In the genomic region with DNA sequence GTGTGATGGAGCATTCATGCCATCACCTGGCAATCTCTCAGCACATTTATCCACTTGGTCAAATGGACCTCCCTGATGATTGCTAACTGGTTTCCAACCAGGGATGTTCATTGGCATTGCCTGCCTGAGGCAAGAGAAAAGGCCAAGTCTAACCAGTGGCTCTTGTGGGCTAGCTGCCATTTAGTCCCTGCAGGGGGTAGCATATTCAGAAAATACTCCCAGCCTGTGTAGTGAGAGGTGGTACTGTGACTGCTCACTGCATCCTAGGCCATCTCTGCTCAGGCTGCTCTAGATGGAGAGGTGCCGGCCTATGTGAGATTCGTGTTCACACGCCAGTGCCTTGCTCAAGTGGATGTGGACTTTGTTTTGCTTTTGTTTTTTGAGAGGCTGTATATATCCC, we compare ENCODE assay signal across 22 mouse cellular contexts. TPM values are rescaled to one million over a fixed set of nuclear protein-coding genes. Genes with fewer than 3 reads are reported as not detected.
"Had no signal": no experiment of that assay in that cellular context is flagged by ENCODE, and none has a peak within 500 bp of the region (broad histone marks: within the 10 kb centered on the region; RNA-seq: fewer than 3 reads in every experiment).

No protein-coding gene starts in this region.

- DNase-seq: kidney, postnatal 4 days; liver; liver, embryonic 13.5 days; liver, postnatal 0 days; lung, postnatal 14 days; right cerebral cortex, postnatal 14 days; thymus, adult 2 months; thymus, postnatal 25 days had no signal

- H3K4me3 ChIP-seq: limb, embryonic 12.5 days; liver, embryonic 13.5 days; lung, embryonic 15.5 days; megakaryocyte, embryonic 14.5 days; midbrain, embryonic 12.5 days; neural tube, embryonic 13.5 days; stomach, embryonic 15.5 days had no signal

- ATAC-seq: liver, postnatal 0 days; midbrain, embryonic 16.5 days had no signal

- H3K27ac ChIP-seq: limb, embryonic 12.5 days; liver, embryonic 13.5 days; lung, embryonic 15.5 days; macrophage; midbrain, embryonic 12.5 days; neural tube, embryonic 13.5 days; stomach, embryonic 15.5 days had no signal

- H3K4me1 ChIP-seq: limb, embryonic 12.5 days; liver, embryonic 13.5 days; lung, embryonic 15.5 days; stomach, embryonic 15.5 days had no signal

- H3K27me3 ChIP-seq: limb, embryonic 12.5 days; liver, embryonic 13.5 days; lung, embryonic 15.5 days; midbrain, embryonic 12.5 days; neural tube, embryonic 13.5 days; stomach, embryonic 15.5 days had no signal

RNA-seq across cellular contexts. Expression of a gene that starts 5.7 kb away (rescaled TPM):
- polyA plus RNA-seq: macrophage had no signal

RNA-seq across cellular contexts. Expression of a gene that starts 30.0 kb away (rescaled TPM):
- polyA plus RNA-seq: macrophage; spleen, adult 2 months had no signal

RNA-seq across cellular contexts. Expression of a gene that starts 38.0 kb away (rescaled TPM):
- total RNA-seq: layer of hippocampus, adult 8-10 months; layer of hippocampus, postnatal 25 days; left cerebral cortex, adult 8-10 months; left cerebral cortex, postnatal 25 days had no signal
- polyA plus RNA-seq: kidney, embryonic 16.5 days; limb, embryonic 12.5 days; liver, embryonic 13.5 days; liver, postnatal 0 days; lung, embryonic 15.5 days; macrophage; midbrain, embryonic 12.5 days; midbrain, embryonic 16.5 days; neural tube, embryonic 13.5 days; spleen, adult 2 months; stomach, embryonic 15.5 days; thymus, adult 2 months had no signal
